Mouse (Mus musculus) adrenal gland, postnatal 4 days (tissue): Measurements from ENCODE around the gene Gm10488. TPM values are rescaled to one million over a fixed set of nuclear protein-coding genes. Genes with fewer than 3 reads are reported as not detected.
"Not testable (repeated sequence)": the region's sequence is repeated elsewhere in the genome, so short reads cannot be mapped to it uniquely, and the experiment has no call there.

ENCODE experiments used
- DNase-seq, 2 experiments: peaks; one replicate each; pipeline ENCODE4 v3.0.0; 2021 to 2022; ENCODE audit warnings: low spot score in 2 of 2, mixed read lengths in 2 of 2
- long read RNA-seq, 2 experiments: library from polyadenylated mRNA; stranded (forward); transcript quantifications; one replicate each; pipeline ENCODE4 v2.0.0; 2021
- microRNA-seq: library from miRNA; unstranded; fragments of <30 nt; microRNA quantifications from one replicate; pipeline ENCODE4 v1.2.0, GENCODE M21; 2021
- total RNA-seq, 2 experiments: library from RNA; stranded (reverse); gene quantifications; 2 replicates each; pipeline ENCODE4 v1.2.3; 2021

Gm10488 gene
- total RNA-seq, result not detected
- long read RNA-seq, experiment 1, result 0 reads
- long read RNA-seq, experiment 2, result 0 reads

DNA sequence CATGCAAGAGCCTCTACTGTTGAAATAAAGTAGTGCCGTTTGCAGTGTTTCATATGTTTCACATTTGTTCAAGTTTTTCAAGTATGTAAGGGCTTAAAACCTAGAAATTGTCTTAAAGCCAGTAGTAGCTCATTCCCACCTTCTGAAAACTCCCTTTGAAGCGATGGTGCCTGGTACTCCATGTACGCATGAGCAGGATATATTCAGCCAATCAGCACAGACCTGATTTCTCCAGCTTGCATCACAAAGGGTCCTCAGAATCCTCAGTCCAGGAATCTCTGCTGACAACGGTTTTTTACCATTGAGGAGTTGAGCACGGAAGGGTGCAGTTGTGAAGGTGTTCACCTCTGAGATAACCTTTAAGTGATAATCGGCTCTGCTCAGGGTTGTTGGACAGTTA lies at the start of gene Gm10488:
Gene Gm10488, plus strand, starts transcription at position 301 of the 400 bp plus-strand sequence.
- not testable (repeated sequence) for DNase-seq

Small RNAs within 50 kb of the gene (microRNA-seq; reads per million reads assigned to microRNA genes)
- gene Gm44298, result not detected
